In genomic region chr17:34810411-34810810, GRCm38 (mm10) we compare ENCODE assay signal across 23 mouse cellular contexts. TPM values are rescaled to one million over a fixed set of nuclear protein-coding genes. Genes with fewer than 3 reads are reported as not detected.
"Had no signal": no experiment of that assay in that cellular context is flagged by ENCODE, and none has a peak within 500 bp of the region (broad histone marks: within the 10 kb centered on the region; RNA-seq: fewer than 3 reads in every experiment).

No protein-coding gene starts in this region.

RNA-seq across cellular contexts. Expression of gene Cyp21a1, which starts 6.0 kb away (rescaled TPM):
- total RNA-seq: gastrocnemius, postnatal 36 days; heart, adult 2 months; heart, postnatal 14 days; heart, postnatal 36 days; hematopoietic stem cell, adult 5-6 weeks; hindbrain, postnatal 0 days; layer of hippocampus, postnatal 14 days; left cerebral cortex, adult 18-20 months; left cerebral cortex, postnatal 10 days; left cerebral cortex, postnatal 25 days; left cerebral cortex, postnatal 4 days had no signal
- polyA plus RNA-seq: heart, embryonic 11.5 days; heart, embryonic 13.5 days; heart, embryonic 15.5 days; heart, postnatal 0 days; hindbrain, embryonic 11.5 days; hindbrain, embryonic 13.5 days; hindbrain, embryonic 15.5 days; hindbrain, postnatal 0 days; intestine, embryonic 14.5 days; limb, embryonic 11.5 days; limb, embryonic 13.5 days; liver, embryonic 11.5 days; liver, embryonic 13.5 days had no signal
